Mouse (Mus musculus) liver, embryonic 14.5 days (tissue): ENCODE measurements around the gene Lsr.

ENCODE experiments used
- CTCF ChIP-seq: IDR thresholded peaks from 2 replicates; pipeline ENCODE4 v1.5.1; 2016; ENCODE audit warnings: antibody characterized with exemption, low read depth, control low read depth
- EP300 ChIP-seq: IDR thresholded peaks from 2 replicates; pipeline ENCODE4 v1.6.1; 2016; ENCODE audit warnings: antibody characterized with exemption, low read depth

- TF ChIP-seq CTCF = no peak
- TF ChIP-seq EP300 = no peak
Observed at GRCm38 (mm10) chr7:30965677-30966076, 7.6 kb downstream of the Lsr start.
